Mouse (Mus musculus): ENCODE measurements at regions not wholly inside any gene's neighbourhood (a gene's known extent, or its start where the extent isn't known, plus 50 kb on each side); places are given as distances from the start of the nearest gene placed in this dataset.

GRCm38 (mm10) chr3:151670628-151671027 is 79.1 kb downstream of the Ifi44 start:
- intact Hi-C loops (cut with DNase I), result no loop called here
- no peak for DNase-seq (ENCODE audit: extremely low spot score in 1 of 2, low spot score in 2 of 2)

- intact Hi-C loops (cut with DNase I), result no loop called here
- peak in 1 of 2 experiments; percentile 28 for DNase-seq (ENCODE audit: extremely low spot score in 1 of 2, low spot score in 2 of 2)
These were observed 96.5 kb downstream of the Ifi44 start for GRCm38 (mm10) chr3:151653298-151653697.

DNA sequence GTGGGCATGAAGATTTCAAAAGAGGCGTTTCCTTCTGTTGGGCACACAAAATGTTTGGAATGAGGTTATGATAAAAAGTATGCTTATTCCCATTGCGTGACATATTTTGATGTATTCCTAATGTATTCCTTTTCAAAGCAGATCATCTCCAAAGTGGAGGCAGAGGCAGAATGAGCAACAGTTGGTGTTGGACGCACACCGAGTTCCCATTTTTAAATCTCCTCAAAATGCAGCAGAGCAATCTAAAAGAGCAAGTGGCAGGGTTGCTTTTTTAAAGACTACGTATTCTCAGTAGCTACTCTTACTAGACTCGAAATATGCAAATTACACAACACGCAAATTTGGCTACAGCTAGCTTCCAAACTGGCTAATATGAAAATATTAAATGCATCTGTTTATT is 98.2 kb downstream of the Ifi44 start:
- DNase-seq (ENCODE audit: extremely low spot score in 1 of 2, low spot score in 2 of 2), result peak in 1 of 2 experiments; percentile 40
- intact Hi-C loops (cut with DNase I), result no loop called here

- no peak for DNase-seq (ENCODE audit: extremely low spot score in 1 of 2, low spot score in 2 of 2)
- intact Hi-C loops (cut with DNase I), result no loop called here
These were observed 102.1 kb downstream of the Ifi44 start for GRCm38 (mm10) chr3:151647637-151648036.

GRCm38 (mm10) chr3:151639431-151640111 is 110.2 kb downstream of the Ifi44 start:
- DNase-seq (ENCODE audit: extremely low spot score in 1 of 2, low spot score in 2 of 2), result no peak

DNA sequence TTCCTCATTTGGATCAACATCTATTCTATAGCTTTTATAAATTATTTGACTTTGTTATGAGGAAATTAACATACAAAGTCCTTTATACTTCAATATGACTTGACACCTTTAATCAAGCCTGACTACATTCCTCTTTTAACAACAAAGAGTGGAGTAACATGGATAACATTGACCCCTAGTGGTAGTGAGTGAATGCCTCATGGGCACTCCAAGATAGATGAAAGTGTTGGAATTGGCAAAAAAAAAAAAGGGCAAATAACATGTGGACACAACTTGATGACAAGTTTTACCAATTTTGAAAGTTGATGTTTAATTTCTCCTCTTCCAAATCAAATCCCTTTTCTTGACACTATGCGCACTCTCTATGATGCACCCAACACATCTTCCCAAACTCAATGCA is 111.4 kb downstream of the Ifi44 start:
- intact Hi-C loops (cut with DNase I), result no loop called here
- DNase-seq (ENCODE audit: extremely low spot score in 1 of 2, low spot score in 2 of 2), result no peak

More at GRCm38 (mm10) chr3:151639431-151640111, 110.2 kb downstream of the Ifi44 start:
- intact Hi-C loops (cut with DNase I), result no loop called here

DNA sequence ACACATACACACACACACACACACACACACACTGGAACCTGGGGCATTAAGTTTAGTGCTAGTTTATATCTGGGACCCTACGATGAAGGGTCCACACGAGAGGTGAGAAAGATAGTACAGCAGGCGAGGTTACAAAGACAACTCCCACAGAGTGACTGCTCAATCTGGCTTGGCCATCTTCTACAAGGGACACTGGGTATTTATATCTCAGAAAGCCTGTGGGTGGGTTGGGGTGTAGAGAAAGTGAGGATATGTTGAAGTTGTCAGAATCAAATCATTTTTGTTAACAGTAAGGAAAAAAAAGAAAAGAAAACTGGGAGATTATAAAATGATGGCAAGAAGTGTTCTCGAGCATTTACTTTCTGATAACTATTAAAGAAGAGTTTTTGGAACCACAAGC is 138.8 kb downstream of the Ifi44 start:
- intact Hi-C loops (cut with DNase I), result no loop called here

DNA sequence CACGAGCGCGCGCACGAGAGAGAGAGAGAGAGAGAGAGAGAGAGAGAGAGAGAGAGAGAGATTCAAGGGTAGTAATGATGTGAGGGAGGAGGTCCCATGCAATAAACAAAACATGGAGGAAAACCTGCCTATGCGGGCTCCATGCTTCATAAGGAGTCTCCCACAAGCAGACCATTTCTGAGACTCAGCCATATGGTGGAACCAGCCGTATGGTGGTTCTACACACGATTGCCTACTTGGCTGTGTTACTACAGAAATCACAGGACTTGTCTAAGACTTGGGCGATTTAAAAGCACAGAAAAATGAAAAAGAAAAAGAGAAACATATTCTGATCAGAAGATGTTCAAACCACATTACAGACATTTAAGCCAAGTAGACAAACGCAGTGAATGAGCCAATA is 142.1 kb downstream of the Ifi44 start:
- intact Hi-C loops (cut with DNase I), result no loop called here
- no peak for DNase-seq (ENCODE audit: extremely low spot score in 1 of 2, low spot score in 2 of 2)

More for the DNA sequence above, 138.8 kb downstream of the Ifi44 start:
- no peak for DNase-seq (ENCODE audit: extremely low spot score in 1 of 2, low spot score in 2 of 2)

DNA sequence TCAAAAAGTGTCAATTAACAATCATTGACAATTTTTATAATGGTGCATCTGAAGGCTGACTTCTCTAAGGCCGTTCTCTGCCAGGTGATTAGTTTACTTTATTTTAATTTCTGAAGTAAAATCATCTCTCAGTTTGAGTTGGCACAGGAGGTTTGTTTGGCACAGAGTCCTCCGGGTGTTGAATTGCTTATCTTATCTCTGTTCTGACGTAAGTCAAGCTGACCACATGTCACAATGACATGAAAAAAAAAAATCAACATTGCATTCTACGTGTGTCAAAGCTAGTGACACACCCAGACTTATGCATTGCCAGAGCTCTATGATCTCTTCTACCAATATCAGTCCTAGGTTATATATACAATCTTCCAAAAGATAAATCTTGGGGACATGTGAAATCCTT is 146.4 kb downstream of the Ifi44 start:
- intact Hi-C loops (cut with DNase I), result no loop called here
- no peak for DNase-seq (ENCODE audit: extremely low spot score in 1 of 2, low spot score in 2 of 2)
